Mouse (Mus musculus) stomach, embryonic 14.5 days (tissue): ENCODE data around the gene Med28. TPM values are rescaled to one million over a fixed set of nuclear protein-coding genes. Genes with fewer than 3 reads are reported as not detected.

ENCODE experiments used
- ATAC-seq: fragments of 200-750 bp; cut with Nextera tagmentation; 2 replicates; pipeline ENCODE4 v1.8.0; 2017; ENCODE audit warnings: low read depth, moderate TSS enrichment; ENCODE audit not compliant: insufficient number of reproducible peaks, insufficient read depth, low FRiP score
- H3K27ac ChIP-seq: fragments of 300-500 bp; sonication (generic); 2 replicates; pipeline ENCODE4 v1.5.1; 2014; ENCODE audit warnings: mild to moderate bottlenecking, low read length, moderate library complexity, mixed read lengths
- H3K27me3 ChIP-seq: fragments of 300-500 bp; sonication (generic); 2 replicates; pipeline ENCODE4 v1.6.1; 2014; ENCODE audit warnings: low read length, control low read depth, mixed read lengths; ENCODE audit not compliant: control insufficient read depth, insufficient read depth
- H3K36me3 ChIP-seq: fragments of 300-500 bp; sonication (generic); 2 replicates; pipeline ENCODE4 v1.6.1; 2014; ENCODE audit warnings: mild to moderate bottlenecking, control low read depth, low read length, moderate library complexity, mixed read lengths; ENCODE audit not compliant: control insufficient read depth, insufficient read depth
- H3K4me1 ChIP-seq: fragments of 300-500 bp; sonication (generic); 2 replicates; pipeline ENCODE4 v1.6.1; 2014; ENCODE audit warnings: low read length, control low read depth, mixed read lengths; ENCODE audit not compliant: control insufficient read depth, insufficient read depth
- H3K4me2 ChIP-seq: fragments of 300-500 bp; sonication (generic); replicated peaks from 2 replicates; pipeline ENCODE4 v1.6.1; 2014; ENCODE audit warnings: low read depth, low read length, control low read depth
- H3K4me3 ChIP-seq: fragments of 300-500 bp; sonication (generic); 2 replicates; pipeline ENCODE4 v1.5.1; 2014; ENCODE audit warnings: low read depth, low read length, control low read depth
- H3K9ac ChIP-seq: fragments of 300-500 bp; sonication (generic); replicated peaks from 2 replicates; pipeline ENCODE4 v1.6.1; 2014; ENCODE audit warnings: low read depth, mild to moderate bottlenecking, control low read depth, low read length, moderate library complexity, mixed read lengths
- H3K9me3 ChIP-seq: fragments of 300-500 bp; sonication (generic); 2 replicates; pipeline ENCODE4 v1.6.1; 2016; ENCODE audit warnings: low read depth, low read length, control low read depth; ENCODE audit not compliant: control insufficient read depth
- WGBS: fragments of 180-500 bp; shearing (Covaris S2); extraction: QIAGEN DNeasy Blood & Tissue Kit; methylation state at CpG from one replicate; pipeline ENCODE4 v1.1.7; 2014; 5-methylcytosine and 5-hydroxymethylcytosine counted together
- polyA plus RNA-seq: library from polyadenylated mRNA; unstranded; fragments of >200 nt; fragmentation: Nextera tagmentation; extraction: Ambion mirVana; gene quantifications from 2 replicates; pipeline ENCODE4 v1.2.1, GENCODE M21; 2014

Med28 gene
- polyA plus RNA-seq, 1 experiment from 2014 or later = 247 TPM

DNA sequence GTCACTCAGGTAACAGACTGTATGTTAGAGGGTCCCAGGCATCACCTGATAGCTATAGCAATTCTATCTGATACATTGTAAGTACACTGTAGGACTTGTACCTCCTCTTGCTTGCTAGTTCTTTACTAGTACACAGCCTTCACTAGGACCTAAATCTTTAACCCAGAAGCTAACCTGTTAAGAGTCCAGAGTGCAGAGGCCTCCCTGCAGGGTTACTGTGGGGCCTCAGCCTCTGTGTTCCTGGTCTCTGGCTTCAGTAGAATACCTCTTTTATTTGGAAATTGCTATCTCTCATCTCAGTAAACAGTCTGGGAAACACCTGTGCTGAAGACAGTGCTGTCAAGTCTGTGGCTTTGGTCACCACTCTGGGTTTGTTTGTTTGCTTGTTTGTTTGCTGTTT, 24.0 kb upstream of the Med28 start:
- H3K4me2 ChIP-seq = no peak overlapping the region
- no peak overlapping the region for H3K9ac ChIP-seq
- peaks cover 8% of the 10 kb centered on the region for H3K4me1 ChIP-seq
- H3K9me3 ChIP-seq = no peaks in the 10 kb centered on the region
- H3K4me3 ChIP-seq = no peak overlapping the region
- no peak overlapping the region for H3K27ac ChIP-seq
- no peaks in the 10 kb centered on the region for H3K27me3 ChIP-seq
- no peak for ATAC-seq
- H3K36me3 ChIP-seq = peaks cover 25% of the 10 kb centered on the region

DNA sequence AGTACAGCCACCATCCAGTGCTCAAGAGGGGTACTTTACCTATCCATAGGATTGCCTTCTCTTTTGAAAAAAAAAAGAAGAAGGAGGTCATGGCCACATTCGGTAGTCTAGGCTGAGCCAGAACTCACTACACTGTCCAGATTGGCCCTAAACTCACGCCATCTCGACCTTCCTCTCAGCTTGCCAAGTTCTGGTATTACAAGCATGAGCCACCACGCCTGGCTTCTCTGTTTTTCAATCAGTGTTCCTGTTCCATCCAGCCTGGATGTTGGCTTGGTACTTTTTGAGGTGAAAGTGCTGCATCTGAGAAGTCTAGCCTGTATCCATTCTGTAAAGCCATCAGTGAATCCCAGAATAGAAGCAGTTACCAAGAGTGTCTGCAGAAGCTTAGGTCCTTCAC, 23.6 kb upstream of the Med28 start:
- no peaks in the 10 kb centered on the region for H3K27me3 ChIP-seq
- no peak overlapping the region for H3K9ac ChIP-seq
- H3K27ac ChIP-seq = no peak overlapping the region
- H3K4me2 ChIP-seq = no peak overlapping the region
- H3K36me3 ChIP-seq = peaks cover 28% of the 10 kb centered on the region
- no peaks in the 10 kb centered on the region for H3K9me3 ChIP-seq
- H3K4me3 ChIP-seq = no peak overlapping the region
- no peak for ATAC-seq
- H3K4me1 ChIP-seq = peaks cover 8% of the 10 kb centered on the region
- 85% methylated on average over 4 of the region's 4 CpGs for WGBS

DNA sequence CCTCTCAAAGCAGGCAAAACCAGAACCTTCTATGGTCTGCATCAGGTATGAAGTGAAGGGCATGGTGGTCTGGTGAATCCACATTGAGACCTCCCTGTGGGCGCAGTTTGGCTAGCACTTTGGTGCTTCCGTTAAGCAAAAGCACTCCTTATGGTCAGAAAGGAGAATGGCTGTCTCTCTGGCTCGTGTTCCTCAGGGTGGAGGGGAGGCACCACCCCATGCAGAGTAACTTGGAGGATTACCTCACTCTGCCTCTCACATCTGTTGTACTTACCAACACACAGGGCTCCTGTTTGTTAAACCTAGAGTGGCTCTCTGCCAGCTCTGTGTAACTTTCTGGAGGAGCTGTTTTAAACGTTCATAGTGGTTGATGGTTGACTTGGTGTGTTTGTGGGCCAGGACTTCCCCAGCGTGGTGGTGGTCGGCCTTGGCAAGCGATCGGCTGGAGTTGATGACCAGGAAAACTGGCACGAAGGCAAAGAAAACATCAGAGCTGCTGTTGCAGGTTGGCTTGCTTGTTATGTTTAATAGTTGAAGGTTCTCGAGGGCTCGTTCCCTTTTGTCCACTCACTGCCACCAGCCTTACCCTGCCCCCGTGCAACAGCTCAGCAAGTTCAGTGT, 23.0 kb upstream of the Med28 start:
- Histone ChIP-seq H3K9me3 (no peaks in the 10 kb centered on the region), H3K36me3 (peaks cover 29% of the 10 kb centered on the region), H3K9ac (no peak overlapping the region), H3K4me2 (no peak overlapping the region), H3K27me3 (no peaks in the 10 kb centered on the region), H3K4me1 (peaks cover 8% of the 10 kb centered on the region), H3K27ac (no peak overlapping the region), H3K4me3 (no peak overlapping the region)
- WGBS = 86% methylated on average over 12 of the region's 12 CpGs
- ATAC-seq = no peak

DNA sequence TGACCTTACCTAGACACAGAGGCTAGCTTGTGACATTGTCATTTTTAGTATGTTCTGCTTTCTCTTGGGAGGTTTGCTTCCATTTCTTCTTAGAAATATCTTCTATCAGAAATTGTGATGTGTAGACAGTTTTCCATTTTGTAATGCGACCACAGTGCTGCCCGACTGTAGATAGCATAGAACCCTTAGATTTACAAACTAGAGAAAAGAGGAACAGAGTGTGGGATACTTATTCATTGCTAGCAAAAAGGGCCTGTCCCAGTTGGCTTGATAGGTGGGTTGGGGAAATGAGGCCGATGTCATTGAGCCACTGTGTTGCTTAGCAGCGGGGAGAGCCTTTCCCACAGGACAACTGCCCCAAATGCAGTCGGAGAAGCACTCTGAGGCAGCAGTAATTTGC, 22.5 kb upstream of the Med28 start:
- no peaks in the 10 kb centered on the region for H3K27me3 ChIP-seq
- H3K9me3 ChIP-seq = no peaks in the 10 kb centered on the region
- H3K9ac ChIP-seq = no peak overlapping the region
- H3K36me3 ChIP-seq = peaks cover 29% of the 10 kb centered on the region
- no peak for ATAC-seq
- 87% methylated on average over 5 of the region's 5 CpGs for WGBS
- no peak overlapping the region for H3K4me3 ChIP-seq
- H3K4me2 ChIP-seq = no peak overlapping the region
- peaks cover 8% of the 10 kb centered on the region for H3K4me1 ChIP-seq
- no peak overlapping the region for H3K27ac ChIP-seq

DNA sequence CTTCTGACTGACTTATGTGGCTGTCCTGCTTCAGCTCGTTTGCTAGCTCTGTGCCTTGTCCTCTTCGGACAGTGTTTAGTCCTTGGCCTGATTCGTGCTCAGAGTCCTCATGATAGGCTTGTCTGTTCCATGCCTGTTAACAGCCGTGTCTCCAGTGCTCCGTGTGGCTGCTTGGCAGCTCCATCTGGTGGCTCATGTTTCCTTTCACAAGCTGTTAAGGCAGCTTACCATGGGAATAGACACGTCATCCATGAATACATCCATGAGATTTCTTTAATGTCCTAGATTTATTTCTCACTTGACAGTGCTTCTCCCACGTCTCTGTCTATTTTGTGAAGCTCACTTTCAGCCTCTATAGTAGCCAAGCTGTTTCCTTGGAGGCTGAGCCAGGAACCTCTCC, 10.0 kb upstream of the Med28 start:
- ATAC-seq = no peak
- 87% methylated on average over 7 of the region's 7 CpGs for WGBS
- peaks cover 38% of the 10 kb centered on the region for H3K36me3 ChIP-seq
- H3K4me3 ChIP-seq = no peak overlapping the region
- no peaks in the 10 kb centered on the region for H3K4me1 ChIP-seq
- H3K9ac ChIP-seq = no peak overlapping the region
- H3K27me3 ChIP-seq = no peaks in the 10 kb centered on the region
- no peak overlapping the region for H3K27ac ChIP-seq
- no peaks in the 10 kb centered on the region for H3K9me3 ChIP-seq
- no peak overlapping the region for H3K4me2 ChIP-seq

DNA sequence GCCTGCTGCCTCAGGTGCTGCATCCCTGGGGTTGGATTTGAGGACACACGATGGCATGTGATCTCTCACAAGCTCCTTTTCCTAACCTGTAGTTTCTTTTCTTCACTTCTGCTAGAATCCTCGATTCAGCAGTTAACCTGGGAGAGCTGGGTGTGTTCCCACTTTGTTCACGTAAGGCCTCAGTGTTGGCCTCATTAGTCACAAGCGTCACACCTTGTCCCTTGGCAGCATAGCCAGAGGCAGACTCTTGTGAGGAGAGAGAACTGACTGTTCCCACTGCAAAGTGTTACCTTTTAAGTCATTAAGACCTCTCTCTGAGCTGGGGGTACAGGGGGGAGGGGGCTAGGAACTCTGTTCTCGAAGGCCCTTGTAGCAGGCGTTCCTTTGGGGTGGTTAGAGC, 7.1 kb upstream of the Med28 start:
- WGBS = 88% methylated on average over 6 of the region's 6 CpGs
- peaks cover 26% of the 10 kb centered on the region for H3K36me3 ChIP-seq

DNA sequence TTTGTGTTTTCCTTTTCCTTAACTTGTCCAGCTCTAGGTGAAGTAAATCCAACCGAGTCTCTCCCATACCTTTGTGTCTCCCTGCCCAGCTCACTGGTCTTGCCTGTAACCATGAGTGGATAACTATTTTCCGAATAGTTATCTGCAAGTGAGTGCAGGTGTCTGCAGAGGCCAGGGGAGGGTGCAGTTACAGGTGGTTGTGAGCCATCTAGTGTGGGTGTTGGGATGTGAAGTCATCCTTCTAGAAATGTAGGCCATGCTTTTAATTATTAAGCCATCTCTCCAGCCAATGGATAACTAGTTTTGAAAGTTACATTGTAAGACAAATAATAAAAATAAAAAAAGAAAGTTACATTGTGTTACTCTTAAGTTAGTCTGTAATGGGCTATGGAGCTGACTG, 6.5 kb upstream of the Med28 start:
- Histone ChIP-seq H3K36me3 (peaks cover 26% of the 10 kb centered on the region), H3K4me2 (no peak overlapping the region), H3K9me3 (no peaks in the 10 kb centered on the region), H3K27me3 (no peaks in the 10 kb centered on the region), H3K4me1 (no peaks in the 10 kb centered on the region), H3K27ac (no peak overlapping the region), H3K9ac (no peak overlapping the region), H3K4me3 (no peak overlapping the region)
- ATAC-seq = no peak
- 92% methylated on average over 2 of the region's 2 CpGs for WGBS

More for the DNA sequence above, 7.1 kb upstream of the Med28 start:
- Histone ChIP-seq H3K9ac (no peak overlapping the region), H3K4me1 (no peaks in the 10 kb centered on the region), H3K4me3 (no peak overlapping the region), H3K27ac (no peak overlapping the region), H3K9me3 (no peaks in the 10 kb centered on the region), H3K4me2 (no peak overlapping the region), H3K27me3 (no peaks in the 10 kb centered on the region)
- no peak for ATAC-seq

DNA sequence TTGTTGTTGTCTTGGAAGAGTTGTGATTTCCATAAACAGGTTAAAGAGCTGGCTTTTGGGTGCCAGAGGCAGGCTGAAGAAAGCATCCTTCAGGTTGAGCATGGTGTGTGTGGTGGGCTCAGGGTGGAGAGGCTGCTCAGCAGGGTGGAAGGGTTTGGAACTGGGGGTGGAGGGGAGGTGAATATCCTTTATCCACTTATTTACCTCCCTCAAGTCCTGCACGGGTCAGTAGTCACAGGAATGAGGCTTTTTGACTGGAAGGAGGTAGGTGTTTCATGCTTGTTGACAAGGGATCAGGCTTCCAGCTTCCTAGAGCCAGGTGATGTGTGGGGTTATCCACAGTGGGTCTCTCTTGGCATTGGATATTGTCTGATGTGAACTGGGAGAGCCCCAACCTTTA, 5.4 kb upstream of the Med28 start:
- no peak overlapping the region for H3K4me2 ChIP-seq
- peaks cover 19% of the 10 kb centered on the region for H3K36me3 ChIP-seq
- WGBS = 72% methylated on average over 1 of the region's 1 CpGs
- ATAC-seq = no peak
- H3K27me3 ChIP-seq = no peaks in the 10 kb centered on the region
- H3K9ac ChIP-seq = no peak overlapping the region
- no peak overlapping the region for H3K27ac ChIP-seq
- no peak overlapping the region for H3K4me3 ChIP-seq
- H3K9me3 ChIP-seq = no peaks in the 10 kb centered on the region
- H3K4me1 ChIP-seq = no peaks in the 10 kb centered on the region

DNA sequence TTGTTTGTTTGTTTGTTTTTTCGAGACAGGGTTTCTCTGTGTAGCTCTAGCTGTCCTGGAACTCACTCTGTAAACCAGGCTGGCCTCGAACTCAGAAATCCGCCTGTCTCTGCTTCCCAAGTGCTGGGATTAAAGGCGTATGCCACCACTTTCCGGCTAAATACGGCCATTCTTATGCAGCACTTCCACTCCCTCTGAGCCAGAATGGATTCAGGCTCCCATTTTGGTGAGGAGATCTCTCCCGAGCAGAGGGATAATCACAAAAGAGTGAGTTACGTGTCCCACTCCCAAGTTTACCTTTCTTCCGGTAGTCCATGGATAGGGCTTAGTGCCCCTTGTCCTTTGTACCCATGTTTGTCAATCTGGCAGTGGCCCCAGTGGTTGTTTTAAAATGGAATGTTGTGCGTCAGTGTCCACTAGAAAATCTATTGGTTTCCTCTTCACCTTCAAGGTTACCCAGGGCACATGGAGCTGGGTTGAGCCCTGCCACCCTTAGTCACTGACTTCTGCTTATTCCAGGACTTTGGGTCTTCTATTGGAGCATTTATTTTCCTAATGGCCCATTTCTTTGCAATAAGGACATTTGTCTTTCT, 4.8 kb upstream of the Med28 start:
- H3K36me3 ChIP-seq = peaks cover 12% of the 10 kb centered on the region
- ATAC-seq = no peak
- 91% methylated on average over 10 of the region's 10 CpGs for WGBS

More for the DNA sequence above, 4.8 kb upstream of the Med28 start:
- Histone ChIP-seq H3K27me3 (no peaks in the 10 kb centered on the region), H3K4me2 (no peak overlapping the region), H3K9me3 (no peaks in the 10 kb centered on the region), H3K4me1 (no peaks in the 10 kb centered on the region), H3K4me3 (no peak overlapping the region), H3K9ac (no peak overlapping the region), H3K27ac (no peak overlapping the region)
